Mouse (Mus musculus) C2C12 (cell line): ENCODE measurements around the gene Inpp5f.

ENCODE experiments used
- CEBPB ChIP-seq: IDR thresholded peaks from one replicate; pipeline ENCODE4 v1.6.1; 2011; ENCODE audit warnings: low read depth, mild to moderate bottlenecking, control low read depth, moderate library complexity
- CTCF ChIP-seq: IDR thresholded peaks from one replicate; pipeline ENCODE4 v1.5.1; 2011; ENCODE audit not compliant: control insufficient read depth, insufficient read depth, insufficient read length
- FOSL1 ChIP-seq: IDR thresholded peaks from one replicate; pipeline ENCODE4 v1.8.0; 2011; ENCODE audit warnings: mild to moderate bottlenecking, low read length; ENCODE audit not compliant: poor library complexity, insufficient read depth, severe bottlenecking
- MAX ChIP-seq: IDR thresholded peaks from one replicate; pipeline ENCODE4 v1.6.1; 2011; ENCODE audit warnings: mild to moderate bottlenecking, control low read depth
- MYOG ChIP-seq: IDR thresholded peaks from one replicate; pipeline ENCODE4 v1.6.1; 2011; ENCODE audit not compliant: control insufficient read depth, insufficient read length; ENCODE audit errors: extremely low read depth
- USF1 ChIP-seq: IDR thresholded peaks from one replicate; pipeline ENCODE4 v1.6.1; 2011; ENCODE audit warnings: low read depth, mild to moderate bottlenecking, control low read depth, moderate library complexity

DNA sequence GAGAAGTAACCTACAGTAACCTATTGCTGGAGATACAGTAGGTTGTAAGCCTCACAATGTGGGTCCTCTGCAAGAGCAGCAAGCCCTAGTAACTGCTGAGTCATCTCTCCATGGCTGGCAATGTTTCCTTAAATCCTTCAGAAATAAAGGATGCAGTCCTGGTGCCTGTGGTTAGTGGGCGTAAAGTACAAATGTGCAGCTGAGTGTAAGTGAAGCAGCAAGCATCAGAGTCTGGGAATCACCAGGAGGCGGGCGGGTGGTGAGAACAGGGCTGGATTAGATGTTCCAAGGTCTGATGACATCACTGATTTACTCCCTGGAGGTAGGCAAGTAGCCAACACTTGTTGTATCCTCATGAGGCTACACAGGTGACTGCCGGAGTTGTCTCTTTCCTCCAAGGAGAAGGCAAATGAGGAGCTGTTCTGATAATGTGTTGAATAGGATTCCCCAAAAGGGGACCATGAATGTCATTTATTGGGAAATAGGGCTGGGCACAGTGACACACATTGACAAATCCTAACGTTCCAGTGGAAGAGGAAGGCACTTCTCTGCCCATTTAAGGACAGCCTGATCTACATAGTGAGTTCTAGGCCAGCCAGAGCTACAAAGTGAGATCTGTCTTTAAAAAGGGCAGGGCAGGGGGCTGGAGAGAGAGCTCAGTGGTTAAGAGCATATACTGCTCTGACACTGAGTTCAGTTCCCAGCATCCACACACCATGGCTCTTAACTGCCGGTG lies 27.7 kb upstream of the Inpp5f start:
- TF ChIP-seq CTCF (no peak), CEBPB (no peak), USF1 (no peak), FOSL1 (no peak), MYOG (no peak), MAX (no peak)
